Mouse (Mus musculus): Measurements from ENCODE around the gene Ccdc151. TPM values are rescaled to one million over a fixed set of nuclear protein-coding genes. Genes with fewer than 3 reads are reported as not detected.

Gene Ccdc151
- total RNA-seq, 2 experiments from 2014 or later: 6.2 to 6.9 TPM

DNA sequence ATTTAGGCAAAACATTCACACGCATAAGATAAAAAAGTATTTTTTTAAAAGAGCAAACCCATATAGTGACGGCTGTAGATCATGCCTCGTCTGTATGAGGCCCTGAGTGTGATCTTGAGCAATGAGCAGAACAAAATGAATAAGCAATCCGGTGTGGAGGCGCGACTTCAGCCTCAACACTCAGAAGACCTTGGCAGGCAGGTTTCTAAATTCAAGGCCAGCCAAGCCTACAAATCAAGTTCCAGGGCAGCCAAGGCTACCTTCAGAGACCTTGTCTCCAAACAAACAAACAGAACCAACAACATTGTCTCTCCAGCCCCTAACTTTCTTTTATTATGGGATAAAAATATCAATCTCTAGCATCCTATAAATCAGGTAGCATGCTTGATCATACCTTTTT, 2.1 kb downstream of the Ccdc151 start:
- intact Hi-C loops (cut with DNase I): no loop called here
- DNase-seq: no peak

DNA sequence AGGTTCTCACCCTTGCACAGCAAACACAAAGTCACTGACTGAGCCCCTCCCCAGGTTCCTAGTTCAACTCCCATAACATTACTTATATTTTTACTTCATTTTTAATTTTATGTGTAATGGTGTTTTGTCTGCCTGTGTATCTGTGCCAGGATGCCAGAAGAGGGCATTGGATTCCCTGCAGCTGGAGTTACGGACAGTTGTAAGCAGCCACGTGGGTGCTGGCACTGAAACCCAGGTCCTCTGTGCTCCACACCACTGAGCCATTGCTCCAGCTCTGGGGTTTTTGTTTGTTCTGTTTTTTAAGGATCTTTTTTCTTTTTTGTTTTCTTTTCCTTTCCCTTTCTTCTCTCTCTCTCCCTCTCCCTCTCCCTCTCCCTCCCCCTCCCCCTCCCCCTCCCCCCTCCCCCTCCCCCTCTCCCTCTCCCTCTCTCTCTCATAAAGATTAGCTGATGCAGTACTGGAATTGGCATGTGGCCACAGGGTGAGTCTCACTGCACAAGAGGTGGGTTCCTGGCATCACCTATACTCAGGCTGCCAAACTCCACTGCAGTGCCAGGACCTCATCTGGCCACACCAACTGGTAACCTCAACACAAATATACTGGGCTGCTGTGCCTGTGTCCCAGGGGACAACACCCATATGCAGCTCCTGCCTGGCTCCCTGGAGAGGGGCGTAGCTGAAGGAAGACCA, 6.1 kb downstream of the Ccdc151 start:
- intact Hi-C loops (cut with DNase I): no loop called here
- DNase-seq: no peak

DNA sequence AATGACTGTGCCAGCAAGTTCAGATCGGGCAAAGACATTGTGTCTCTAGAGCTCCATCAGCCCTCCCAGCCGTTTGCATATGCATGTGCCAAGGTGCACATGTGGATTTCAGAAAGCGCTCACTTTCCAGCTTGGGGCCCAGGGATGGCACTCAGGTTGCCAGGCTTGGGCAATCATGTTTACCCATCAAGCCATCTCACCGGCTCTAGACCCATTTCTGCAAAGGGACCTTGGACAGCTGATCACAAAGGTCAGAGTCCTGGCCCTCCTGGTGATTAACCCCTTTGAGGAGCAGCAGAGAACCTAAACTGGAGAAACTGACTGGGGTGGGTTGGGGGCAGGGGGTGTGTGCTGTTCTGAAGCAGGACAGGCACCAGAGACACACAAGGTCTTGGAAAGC, 10.2 kb downstream of the Ccdc151 start:
- intact Hi-C loops (cut with DNase I): no loop called here
- no peak for DNase-seq

DNA sequence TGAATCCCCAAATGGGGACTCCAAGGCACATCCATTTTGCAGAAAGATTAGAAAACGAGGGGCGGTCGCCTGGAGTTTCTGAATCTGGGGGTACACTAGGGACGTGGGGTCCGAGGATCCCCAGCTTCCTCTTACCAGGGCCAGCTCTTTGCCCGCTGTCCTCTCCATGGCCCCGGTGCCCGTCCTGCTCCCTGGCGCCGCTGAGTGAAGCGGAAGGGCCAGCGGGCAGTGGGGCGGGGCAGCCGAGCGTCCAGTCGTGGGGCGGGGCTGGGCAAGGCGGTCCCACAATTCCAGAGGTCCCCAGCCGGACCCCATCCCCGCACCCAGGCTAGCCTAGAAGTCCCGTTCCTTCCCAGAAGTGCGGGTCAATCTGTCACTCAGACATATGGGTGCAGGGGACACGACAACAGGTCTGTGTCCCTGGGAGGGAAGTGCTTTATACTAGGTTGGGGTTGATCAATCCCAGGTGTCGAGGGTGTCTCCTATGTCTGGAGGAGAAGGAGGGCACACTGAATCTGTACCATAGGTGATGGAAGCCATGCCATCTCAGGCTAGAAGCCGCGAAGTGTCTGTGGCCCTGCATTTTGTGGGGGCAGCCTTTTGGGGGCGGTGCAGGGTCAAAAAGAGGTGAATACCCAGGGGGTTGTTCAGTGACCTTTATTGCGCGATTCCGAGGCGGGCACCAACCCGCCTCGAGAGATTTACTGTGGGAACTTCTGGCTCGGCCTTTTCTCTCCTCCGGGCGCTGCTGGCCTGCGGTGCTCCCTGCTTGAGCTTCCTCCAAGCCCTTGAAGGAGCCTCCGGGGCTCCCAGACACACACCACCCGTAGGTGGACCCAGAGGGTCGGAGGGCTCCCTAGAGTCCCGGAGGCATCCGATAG, 13.0 kb downstream of the Ccdc151 start, which contains the start of gene Rgl3:
Gene Rgl3, minus strand, starts transcription at position 217 of the 881 bp plus-strand sequence.
- no peak for DNase-seq
- intact Hi-C loops (cut with DNase I): no loop called here

DNA sequence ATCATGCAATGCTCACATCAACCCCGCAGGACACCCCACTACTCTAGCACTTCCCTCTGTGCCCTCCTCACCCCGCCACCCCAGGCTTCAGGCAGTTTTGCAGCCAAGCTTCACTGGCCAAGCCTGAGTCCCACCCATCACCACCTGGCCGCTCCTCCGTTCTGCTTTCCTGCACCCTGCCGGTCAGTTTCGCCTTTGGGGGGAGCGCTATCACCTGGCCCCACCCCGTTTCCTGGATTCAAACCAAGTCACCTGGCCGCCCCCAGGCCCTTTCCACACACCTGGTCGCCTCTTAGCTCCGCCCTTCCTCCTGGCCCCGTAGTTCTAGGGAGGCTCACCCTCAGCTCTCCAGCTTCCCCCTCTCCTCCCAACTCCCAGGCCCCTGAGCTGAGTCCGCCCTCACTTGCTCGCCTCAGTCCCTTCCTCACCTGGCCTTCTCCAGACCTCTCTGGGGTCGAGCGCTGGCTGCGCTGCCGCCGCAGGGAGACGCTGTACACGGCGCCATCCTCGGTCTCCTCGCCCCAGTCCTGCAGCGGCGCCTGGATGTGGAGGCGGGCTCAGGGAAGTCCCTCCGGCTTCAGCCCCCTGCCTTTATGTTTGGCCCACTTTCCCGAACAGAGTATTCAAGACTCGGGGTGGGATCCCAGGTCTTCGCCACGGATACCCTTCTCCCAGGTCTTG, 13.9 kb downstream of the Ccdc151 start:
- intact Hi-C loops (cut with DNase I): no loop called here
- DNase-seq: no peak

DNA sequence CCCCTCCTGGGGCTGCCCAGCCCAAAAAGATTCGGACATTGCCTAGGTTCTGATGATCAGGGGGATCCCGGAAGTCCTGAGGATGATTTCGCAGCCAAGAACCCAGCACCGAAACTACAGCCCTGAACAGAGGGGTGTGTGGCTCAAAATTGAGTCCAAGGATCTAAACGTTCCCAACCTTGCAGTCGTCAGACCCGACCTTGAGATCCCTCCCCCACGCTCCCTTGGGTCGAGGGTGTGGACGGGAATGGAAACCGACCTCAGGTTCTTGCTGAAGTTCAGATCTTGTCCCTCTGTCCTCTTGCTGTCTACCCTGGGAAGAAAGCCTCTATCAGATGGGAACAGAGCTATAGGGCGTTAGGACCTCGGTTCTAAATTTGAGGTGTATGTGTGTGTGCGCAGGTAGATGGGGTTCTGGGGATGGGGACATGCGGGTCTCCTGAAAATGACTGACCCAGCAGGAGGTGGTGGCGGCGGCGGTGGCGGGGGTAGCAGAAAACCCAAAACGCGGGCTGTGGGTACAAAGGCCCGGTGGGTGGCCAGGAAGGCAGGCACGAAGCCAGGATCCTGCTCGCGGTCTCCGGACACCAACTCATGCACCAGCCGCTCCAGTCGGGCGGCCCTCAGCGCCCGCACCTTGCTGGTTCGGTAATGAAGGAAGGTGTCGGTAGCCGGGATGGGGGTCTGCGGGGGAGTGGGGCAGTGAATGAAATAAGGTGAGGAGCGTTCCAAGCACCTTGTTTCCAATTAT, 14.7 kb downstream of the Ccdc151 start:
- intact Hi-C loops (cut with DNase I): no loop called here
- no peak for DNase-seq

DNA sequence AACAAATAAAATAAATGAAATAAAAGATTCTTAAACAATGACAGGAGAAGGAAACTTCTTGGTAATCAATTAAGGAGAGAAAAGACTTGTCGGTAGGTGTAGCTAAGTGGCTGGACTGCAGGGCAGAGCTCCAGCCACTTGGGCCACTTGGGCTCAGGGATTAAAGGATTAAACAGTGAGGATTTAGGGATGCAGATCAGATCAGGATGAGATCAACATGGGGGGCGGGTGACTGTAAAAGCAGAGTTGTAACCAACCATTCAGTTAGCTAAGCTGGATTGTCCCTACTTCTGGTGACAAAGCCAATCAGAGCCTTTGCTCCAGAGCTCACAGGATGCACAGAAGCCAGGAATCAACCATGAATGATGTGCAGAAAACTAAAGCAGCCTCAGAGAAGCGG, 18.5 kb downstream of the Ccdc151 start:
- DNase-seq: no peak
- intact Hi-C loops (cut with DNase I): no loop called here

DNA sequence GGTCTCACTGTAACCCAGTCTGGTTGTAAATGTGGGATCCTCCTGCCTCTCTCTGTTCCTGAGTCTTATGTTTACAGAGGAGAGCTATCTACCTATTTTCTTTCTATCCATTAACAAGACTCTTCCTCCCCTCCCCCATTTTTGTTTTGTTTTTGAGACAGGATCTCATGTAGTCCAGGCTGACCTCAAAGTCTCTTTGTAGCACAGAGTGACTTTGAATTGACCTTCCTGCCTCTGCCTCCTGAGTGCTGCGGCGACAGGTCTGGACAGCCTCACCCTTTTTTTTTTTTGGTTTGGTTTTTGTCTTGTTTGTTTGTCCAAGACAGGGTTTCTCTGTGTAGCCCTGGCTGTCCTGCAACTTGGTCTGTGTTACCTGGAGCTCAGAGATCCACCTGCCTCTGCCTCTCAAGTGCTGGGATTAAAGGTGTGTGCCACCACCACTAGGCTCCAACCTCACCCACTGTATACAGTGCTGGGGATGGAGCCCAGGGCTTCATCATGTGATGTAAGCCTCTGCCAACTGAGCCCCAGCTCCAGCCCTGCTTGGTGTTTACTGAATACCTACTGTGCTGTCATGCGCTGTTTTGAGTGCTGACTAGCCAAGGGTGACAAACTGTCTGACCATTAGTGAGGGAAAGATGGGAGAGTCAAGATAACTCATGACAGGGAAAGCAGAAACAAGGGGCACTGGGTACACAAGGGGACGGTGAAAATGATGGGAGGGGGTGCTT, 23.9 kb downstream of the Ccdc151 start:
- DNase-seq: no peak
- intact Hi-C loops (cut with DNase I): no loop called here

DNA sequence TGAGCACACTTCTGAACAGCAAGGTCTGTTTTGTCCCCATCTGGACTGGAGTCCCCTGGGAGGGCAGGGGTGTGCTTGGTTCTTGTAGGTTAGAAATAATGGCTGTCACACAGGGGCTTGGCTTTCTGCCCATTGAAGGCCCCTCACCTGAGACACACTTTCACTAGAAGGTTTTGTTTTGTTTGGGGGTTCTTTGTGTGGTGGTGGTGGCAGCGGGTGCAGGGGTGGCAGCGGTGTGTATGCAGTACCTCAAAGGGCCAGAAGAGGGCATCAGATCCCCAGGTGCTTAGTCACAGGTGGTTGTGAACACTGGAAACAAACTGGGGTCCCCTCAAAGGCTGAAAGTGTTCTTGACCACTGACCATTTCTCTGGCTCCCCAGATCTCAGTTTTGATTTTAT, 24.5 kb downstream of the Ccdc151 start:
- intact Hi-C loops (cut with DNase I): no loop called here

DNA sequence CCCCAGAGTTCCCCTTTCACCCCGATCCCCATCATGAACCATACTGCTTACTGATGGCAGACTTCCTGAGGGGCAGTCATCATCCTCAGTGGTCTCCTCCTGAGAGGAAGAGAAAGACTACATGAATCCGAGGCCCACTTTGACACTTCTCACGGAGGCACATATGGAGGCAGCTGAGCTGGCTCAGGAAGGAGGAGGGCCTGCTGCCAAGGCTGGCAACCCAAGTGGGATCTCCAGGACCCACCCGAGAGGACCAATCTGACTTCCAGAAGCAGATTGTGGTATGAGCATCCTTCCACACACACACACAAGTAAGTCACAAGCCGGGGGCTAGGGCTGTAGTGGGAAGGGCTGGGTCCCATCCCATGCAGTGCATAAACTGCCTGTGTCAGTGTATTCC, 25.1 kb downstream of the Ccdc151 start:
- peak; percentile 74 for DNase-seq
- intact Hi-C loops (cut with DNase I): no loop called here

More for the DNA sequence above, 24.5 kb downstream of the Ccdc151 start:
- no peak for DNase-seq

DNA sequence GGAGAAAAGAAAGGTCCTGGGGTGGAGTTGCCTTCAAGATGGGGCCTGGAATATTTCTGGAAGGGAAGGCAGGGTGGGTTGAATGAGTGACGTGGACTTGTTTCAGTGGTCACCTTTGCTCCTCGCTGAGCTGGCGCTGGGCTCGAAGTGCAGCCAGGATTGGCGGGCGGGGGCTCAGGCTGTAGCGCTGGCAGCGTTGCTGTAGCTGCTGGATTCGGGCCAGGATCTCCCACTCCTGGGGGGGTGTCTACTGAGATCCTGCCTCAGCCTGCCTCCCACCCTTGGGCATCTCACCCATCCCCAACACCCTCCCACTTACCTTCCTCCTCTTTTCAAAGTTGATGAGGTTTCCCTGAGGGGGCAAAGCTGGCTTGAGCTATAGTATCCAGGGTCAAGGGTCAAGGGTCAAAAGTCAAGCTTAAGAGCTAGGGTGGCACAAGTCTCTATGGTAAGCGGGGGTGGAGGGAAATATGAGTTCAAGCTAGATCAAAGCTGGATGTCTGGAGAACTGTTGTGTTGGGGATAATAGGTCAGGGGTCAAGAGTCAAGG, 25.7 kb downstream of the Ccdc151 start:
- intact Hi-C loops (cut with DNase I): no loop called here

DNA sequence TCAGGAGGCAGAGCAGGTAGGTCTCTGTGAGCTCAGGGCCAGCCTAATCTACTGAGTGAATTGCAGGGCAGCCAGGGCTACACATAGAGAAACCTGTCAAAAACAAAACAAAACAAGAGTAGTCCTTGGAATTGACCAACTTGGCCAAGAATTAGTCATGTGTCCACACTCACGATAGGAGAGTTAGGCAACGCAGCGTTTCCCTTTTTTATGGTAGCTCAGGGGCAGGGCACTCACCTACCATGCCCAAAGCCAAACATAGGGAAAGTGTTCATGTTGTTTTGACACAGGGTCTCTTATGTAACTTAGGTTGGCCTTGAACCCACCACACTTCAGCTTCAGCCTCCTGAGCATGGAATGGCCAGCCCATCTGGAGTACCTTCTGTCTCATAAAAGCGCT, 33.1 kb downstream of the Ccdc151 start:
- DNase-seq: no peak
- intact Hi-C loops (cut with DNase I): no loop called here

More for the DNA sequence above, 25.7 kb downstream of the Ccdc151 start:
- DNase-seq: no peak

DNA sequence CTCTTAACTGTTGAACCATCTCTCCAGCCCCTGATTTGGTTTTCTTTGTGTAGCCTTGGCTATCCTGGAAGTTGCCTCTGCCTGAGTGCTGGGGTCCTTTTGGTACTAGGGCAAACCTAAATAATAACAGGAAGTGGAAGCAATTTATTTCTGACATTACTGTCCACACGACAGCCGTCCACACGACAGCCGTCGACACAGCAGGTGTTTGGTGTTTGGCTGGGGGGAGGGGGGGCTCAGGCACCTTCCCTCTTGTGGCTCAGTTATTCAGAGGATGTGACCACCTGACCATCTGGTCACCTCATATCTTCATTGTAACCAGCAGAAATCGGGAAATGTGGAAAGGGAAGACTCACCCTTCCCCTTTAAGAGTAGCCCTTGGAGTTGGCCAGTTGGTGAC, 33.6 kb downstream of the Ccdc151 start:
- DNase-seq: no peak
- intact Hi-C loops (cut with DNase I): no loop called here

DNA sequence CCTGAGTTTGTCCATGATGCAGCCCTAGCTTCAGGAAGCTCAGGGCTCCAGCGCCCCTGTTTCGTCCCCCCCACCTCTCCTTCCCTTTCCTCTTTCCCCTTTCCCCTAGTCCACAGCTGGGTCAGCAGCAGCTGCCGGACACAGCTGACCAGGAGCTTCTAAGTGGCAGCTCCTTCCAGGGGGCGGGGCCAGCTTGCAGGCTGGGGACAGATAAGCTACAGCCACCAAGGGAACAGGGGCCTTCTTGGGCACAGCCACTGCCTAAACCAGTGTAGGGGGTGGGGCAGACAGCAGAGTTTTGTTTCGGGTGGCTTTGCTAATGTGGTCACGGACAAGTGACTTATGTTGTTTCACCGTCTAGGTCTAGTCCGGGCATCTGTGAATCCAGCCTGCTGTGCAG, 39.0 kb downstream of the Ccdc151 start, which contains the start of gene Epor:
Gene Epor, minus strand, starts transcription at position 90 of the 400 bp plus-strand sequence.
- DNase-seq: no peak
- intact Hi-C loops (cut with DNase I): no loop called here

DNA sequence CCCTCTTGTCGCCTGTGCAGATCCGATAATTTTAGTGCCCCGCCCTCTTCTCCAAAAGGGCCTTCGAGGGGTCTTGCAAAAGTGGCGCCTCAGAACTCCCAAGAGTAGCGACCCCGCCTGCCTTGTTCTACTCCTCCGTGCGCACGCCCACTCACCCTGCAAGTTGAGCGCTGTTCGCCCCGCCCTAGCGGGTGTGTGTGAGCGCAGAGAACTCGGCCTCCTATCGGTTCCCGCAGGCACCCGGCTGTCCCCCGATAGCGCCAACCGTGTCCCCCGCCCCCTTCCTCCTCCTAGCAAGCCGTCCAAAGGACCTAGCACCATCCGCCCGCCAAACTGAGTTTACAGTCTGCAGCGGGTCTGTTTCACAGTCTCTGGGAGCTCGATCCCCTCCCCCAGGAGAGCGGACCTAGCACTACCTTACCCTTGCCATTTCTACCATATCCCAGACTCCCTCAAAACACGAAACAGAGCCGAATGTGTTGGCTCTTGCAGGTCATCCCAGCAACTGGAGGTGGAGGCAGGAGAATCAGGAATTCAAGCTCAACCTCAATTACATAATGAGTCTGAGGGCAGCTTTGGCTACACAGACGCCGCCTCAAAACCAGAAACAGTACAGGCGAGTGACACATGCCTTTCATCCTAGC, 39.9 kb downstream of the Ccdc151 start:
- peak; percentile 57 for DNase-seq
- intact Hi-C loops (cut with DNase I): no loop called here

DNA sequence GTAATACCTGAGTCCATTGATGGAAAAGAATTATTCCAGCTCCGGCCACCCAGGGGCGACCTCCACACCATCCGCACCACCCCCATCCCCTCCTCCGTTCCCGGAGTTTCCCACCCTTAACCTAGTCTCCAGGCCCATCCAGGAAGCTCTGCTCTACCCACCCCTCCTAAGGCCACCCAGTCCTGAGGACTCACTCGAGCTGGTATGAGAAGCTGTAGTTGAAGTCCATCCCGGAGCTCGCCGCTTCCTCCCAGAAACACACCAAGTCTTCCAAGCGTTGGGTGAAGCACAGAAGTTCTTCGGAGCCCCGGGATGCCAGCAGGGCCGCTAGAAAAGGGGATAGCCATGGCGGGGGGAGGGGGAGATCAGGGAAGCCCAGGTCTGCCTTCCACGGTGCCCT, 40.4 kb downstream of the Ccdc151 start:
- intact Hi-C loops (cut with DNase I): no loop called here
- DNase-seq: no peak

DNA sequence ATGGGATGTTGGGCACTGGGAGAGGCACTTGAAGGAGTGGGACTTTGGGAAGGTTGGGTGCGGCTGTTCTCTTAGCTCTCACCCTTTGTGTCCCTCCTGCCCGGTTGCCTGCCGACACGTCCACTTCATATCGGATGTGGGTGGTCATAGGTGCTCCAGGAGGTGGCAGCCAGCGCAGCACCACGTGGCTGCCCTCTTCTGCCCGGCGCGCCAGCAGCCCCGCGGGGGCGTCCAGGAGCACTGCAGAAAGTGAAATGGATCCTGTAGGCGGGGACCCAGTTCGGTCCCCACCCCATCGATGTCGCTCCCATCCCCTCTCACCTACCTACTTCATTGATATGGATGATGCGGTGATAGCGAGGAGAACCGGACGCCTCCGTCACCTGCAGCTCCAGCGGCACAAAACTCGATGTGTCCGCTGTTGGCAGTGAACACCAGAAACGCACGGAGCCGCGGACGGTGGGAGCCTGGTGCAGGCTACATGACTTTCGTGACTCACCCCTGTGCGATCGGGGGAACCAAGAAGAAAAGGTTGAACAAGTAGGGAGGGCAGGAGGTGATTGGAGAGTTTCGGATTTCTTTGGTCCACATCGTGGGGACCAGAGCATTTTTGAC, 41.0 kb downstream of the Ccdc151 start:
- intact Hi-C loops (cut with DNase I): no loop called here
- DNase-seq: no peak

DNA sequence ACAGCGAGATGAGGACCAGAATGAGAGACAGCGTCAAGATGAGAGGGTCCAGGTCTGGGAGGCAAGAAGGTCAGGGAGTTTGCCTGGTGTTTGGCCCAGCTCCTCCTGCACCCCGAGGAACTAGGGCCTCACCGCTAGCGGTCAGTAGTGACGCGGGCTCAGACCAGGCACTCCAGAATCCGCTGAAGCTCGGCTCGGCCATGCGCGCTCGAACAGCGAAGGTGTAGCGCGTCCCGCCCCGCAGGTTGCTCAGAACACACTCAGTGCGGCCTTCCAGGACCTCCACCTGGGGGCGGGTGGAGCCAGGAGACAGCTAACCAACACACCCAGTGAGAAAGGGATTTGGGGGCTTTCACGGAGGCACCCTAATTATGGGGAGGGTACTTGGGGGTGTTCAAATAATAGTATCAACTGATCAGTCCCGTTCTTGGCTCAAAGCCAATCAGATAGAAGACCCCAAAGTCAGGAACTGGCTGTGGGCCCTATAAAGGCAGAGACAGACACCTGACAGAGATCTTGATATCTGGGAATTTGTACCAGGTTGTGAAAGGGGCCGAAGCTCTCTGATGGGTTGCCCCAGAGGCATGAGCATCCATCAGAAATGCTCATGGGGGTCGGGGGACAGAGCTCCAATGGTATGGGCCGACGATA, 41.8 kb downstream of the Ccdc151 start:
- intact Hi-C loops (cut with DNase I): no loop called here
- DNase-seq: no peak

Data from left cerebral cortex, postnatal 4 days (tissue).